Mouse (Mus musculus) heart, postnatal 10 days (tissue): Measurements from ENCODE around the gene Vmn1r54. TPM values are rescaled to one million over a fixed set of nuclear protein-coding genes. Genes with fewer than 3 reads are reported as not detected.
"Not testable (repeated sequence)": the region's sequence is repeated elsewhere in the genome, so short reads cannot be mapped to it uniquely, and the experiment has no call there.

Experiments
- DNase-seq, 2 experiments: peaks; one replicate each; pipeline ENCODE4 v3.0.0; 2021
- intact Hi-C: fragments of 180-260 bp; cut with DNase I; formaldehyde crosslinking; loops from one replicate; pipeline ENCODE4 v1.15.1; 2025
- total RNA-seq, 2 experiments: library from RNA; stranded (reverse); gene quantifications; 2 replicates each; pipeline ENCODE4 v1.2.3; 2021

Vmn1r54 gene
- not detected for total RNA-seq

GRCm38 (mm10) chr6:90246000-90246399 is at the start of gene Vmn1r54:
TSS of gene Vmn1r54 (plus strand) at chr6:90246300.
- intact Hi-C loops = no loop called here

GRCm38 (mm10) chr6:90202493-90202892 is 43.6 kb upstream of the Vmn1r54 start, which contains the start of gene V1ra8:
TSS of gene V1ra8 (plus strand) at chr6:90202793.
- DNase-seq, intact Hi-C loops: not testable (repeated sequence)

More at GRCm38 (mm10) chr6:90246000-90246399, at the start of gene Vmn1r54:
- DNase-seq = no peak

- no peak for DNase-seq
- intact Hi-C loops = no loop called here
These were observed 21.8 kb upstream of the Vmn1r54 start, which contains the start of gene Vmn1r53 for GRCm38 (mm10) chr6:90224338-90224737. TSS of gene Vmn1r53 (minus strand) at chr6:90224438.

- intact Hi-C loops, DNase-seq: not testable (repeated sequence)
These were observed 14.0 kb upstream of the Vmn1r54 start for GRCm38 (mm10) chr6:90232114-90232513.

GRCm38 (mm10) chr6:90232681-90233080 is 13.4 kb upstream of the Vmn1r54 start:
- DNase-seq = no peak
- intact Hi-C loops = no loop called here

GRCm38 (mm10) chr6:90244019-90244418 is 2.1 kb upstream of the Vmn1r54 start:
- no peak for DNase-seq
- intact Hi-C loops = no loop called here

GRCm38 (mm10) chr6:90288265-90288664 is 42.2 kb downstream of the Vmn1r54 start:
- intact Hi-C loops = no loop called here
- DNase-seq = peak; percentile 3 to 16

GRCm38 (mm10) chr6:90300919-90301318 is 54.8 kb downstream of the Vmn1r54 start, which contains the start of gene BC048671:
TSS of gene BC048671 (plus strand) at chr6:90301219.
- no peak for DNase-seq
- intact Hi-C loops = no loop called here

- intact Hi-C loops = no loop called here
- DNase-seq = no peak
These were observed 60.3 kb downstream of the Vmn1r54 start for GRCm38 (mm10) chr6:90306315-90306975.

GRCm38 (mm10) chr6:90308839-90309778 is 63.0 kb downstream of the Vmn1r54 start:
- intact Hi-C loops = no loop called here
- no peak for DNase-seq

GRCm38 (mm10) chr6:90315961-90316360 is 69.9 kb downstream of the Vmn1r54 start:
- intact Hi-C loops = no loop called here
- no peak for DNase-seq

- intact Hi-C loops = no loop called here
- DNase-seq = peak; percentile 23 to 26
These were observed 71.6 kb downstream of the Vmn1r54 start for GRCm38 (mm10) chr6:90317510-90318258.

- intact Hi-C loops = no loop called here
- no peak for DNase-seq
These were observed 72.9 kb downstream of the Vmn1r54 start for GRCm38 (mm10) chr6:90319019-90319418.

- intact Hi-C loops = loop anchor here (10.0 kb wide), 1 partner anchor 635 kb away; no protein-coding TSS in a partner anchor
- peak; percentile 46 to 61 for DNase-seq
These were observed 73.5 kb downstream of the Vmn1r54 start for GRCm38 (mm10) chr6:90319475-90320191.

- intact Hi-C loops = loop anchor here (10.0 kb wide), 1 partner anchor 636 kb away; no protein-coding TSS in a partner anchor
- DNase-seq = no peak
These were observed 74.3 kb downstream of the Vmn1r54 start for GRCm38 (mm10) chr6:90320429-90320828.

Other genes starting within 250 kb of the Vmn1r54 start
- not detected for gene Vmn1r47, start 230.2 kb upstream of the Vmn1r54 start, total RNA-seq
- not detected for gene Vmn1r48, start 209.5 kb upstream of the Vmn1r54 start, total RNA-seq
- gene Vmn1r49, start 167.8 kb upstream of the Vmn1r54 start, total RNA-seq = not detected
- gene Vmn1r50, start 144.9 kb upstream of the Vmn1r54 start, total RNA-seq = not detected
- gene Vmn1r51, start 123.7 kb upstream of the Vmn1r54 start, total RNA-seq = not detected
- not detected for gene Vmn1r52, start 71.5 kb upstream of the Vmn1r54 start, total RNA-seq
- not detected for gene V1ra8, start 43.5 kb upstream of the Vmn1r54 start, total RNA-seq
- not detected for gene Vmn1r53, start 21.9 kb upstream of the Vmn1r54 start, total RNA-seq
- not detected for gene BC048671, start 54.9 kb downstream of the Vmn1r54 start, total RNA-seq
- not detected for gene Chst13, start 78.9 kb downstream of the Vmn1r54 start, total RNA-seq
- not detected for gene Uroc1, start 87.0 kb downstream of the Vmn1r54 start, total RNA-seq
- gene Zxdc, start 123.2 kb downstream of the Vmn1r54 start, total RNA-seq = 10 to 100 TPM; 15.7 to 18.0 TPM
- under 1 TPM in 1 of 2 experiments, not detected in 1; 0.41 TPM for gene Cfap100, start 182.5 kb downstream of the Vmn1r54 start, total RNA-seq
- 10 to 100 TPM; 15.6 to 38.7 TPM for gene Klf15, start 216.3 kb downstream of the Vmn1r54 start, total RNA-seq
- 1 to 10 TPM; 1.0 to 2.2 TPM for gene Aldh1l1, start 240.1 kb downstream of the Vmn1r54 start, total RNA-seq